Mouse (Mus musculus) ES-E14 (cell line): ENCODE results near the gene Etfa. TPM values are rescaled to one million over a fixed set of nuclear protein-coding genes. Genes with fewer than 3 reads are reported as not detected.

Experiments
- DNase-seq: peaks from one replicate; pipeline ENCODE4 v3.0.0-alpha.2; 2013; ENCODE audit warnings: low read depth, low spot score
- H3K27ac ChIP-seq: 2 replicates; pipeline ENCODE4 v1.5.1; 2012; ENCODE audit warnings: low read depth, mild to moderate bottlenecking, low read length, moderate library complexity, mixed read lengths; ENCODE audit not compliant: poor library complexity, insufficient read depth, severe bottlenecking
- H3K36me3 ChIP-seq: 2 replicates; pipeline ENCODE4 v1.6.1; 2012; ENCODE audit warnings: mild to moderate bottlenecking, low read length, moderate library complexity, mixed read lengths; ENCODE audit not compliant: control insufficient read depth, poor library complexity, insufficient read depth, severe bottlenecking
- H3K4me1 ChIP-seq, 2 experiments: fragments of 150-350 bp in 1 of 2; sonication (generic) in 1 of 2; 2 replicates each; pipeline ENCODE4 v1.6.1; 2012; ENCODE audit warnings: low read length in 2 of 2, mild to moderate bottlenecking in 1 of 2, mixed read lengths in 1 of 2; ENCODE audit not compliant: control insufficient read depth in 2 of 2, insufficient read depth in 2 of 2, poor library complexity in 1 of 2
- H3K4me3 ChIP-seq, 2 experiments: fragments of 150-350 bp in 1 of 2; sonication (generic) in 1 of 2; 2 replicates each; pipeline ENCODE4 v1.5.1; 2012; ENCODE audit warnings: low read length in 2 of 2, low read depth in 1 of 2, mild to moderate bottlenecking in 1 of 2, mixed read lengths in 1 of 2; ENCODE audit not compliant: insufficient read depth in 1 of 2, poor library complexity in 1 of 2, severe bottlenecking in 1 of 2
- H3K9ac ChIP-seq: 2 replicates; pipeline ENCODE4 v1.6.1; 2012; ENCODE audit warnings: low read depth, mild to moderate bottlenecking, low read length, mixed read lengths; ENCODE audit not compliant: poor library complexity, insufficient read depth, severe bottlenecking
- H3K9me3 ChIP-seq: fragments of 150-350 bp; sonication (generic); 2 replicates; pipeline ENCODE4 v1.6.1; 2012; ENCODE audit warnings: low read depth, mild to moderate bottlenecking, low read length; ENCODE audit not compliant: control insufficient read depth, insufficient read depth
- CHD2 ChIP-seq: IDR thresholded peaks from 2 replicates; pipeline ENCODE4 v1.6.1; 2014; ENCODE audit warnings: mild to moderate bottlenecking, low read depth, low read length, inconsistent platforms
- HCFC1 ChIP-seq: IDR thresholded peaks from 2 replicates; pipeline ENCODE4 v1.6.1; 2012; ENCODE audit warnings: low read length, inconsistent platforms, borderline replicate concordance; ENCODE audit not compliant: insufficient read depth
- MAFK ChIP-seq: IDR thresholded peaks from 2 replicates; pipeline ENCODE4 v1.6.1; 2014; ENCODE audit warnings: mild to moderate bottlenecking, low read depth, low read length, inconsistent platforms; ENCODE audit not compliant: insufficient read depth
- ZC3H11A ChIP-seq: IDR thresholded peaks from 2 replicates; pipeline ENCODE4 v1.6.1; 2012; ENCODE audit warnings: low read depth, mild to moderate bottlenecking, inconsistent platforms, low read length, borderline replicate concordance
- ZNF384 ChIP-seq: IDR thresholded peaks from 2 replicates; pipeline ENCODE4 v1.6.1; 2012; ENCODE audit warnings: low read depth, low read length, inconsistent platforms
- in situ Hi-C, 2 experiments: fragments of 600-800 bp; cut with MboI; formaldehyde crosslinking; loops; one replicate each; pipeline ENCODE4 v1.15.1; 2025; ENCODE audit warnings: low sequenced_read_pairs in 2 of 2, inconsistent platforms in 1 of 2; ENCODE audit not compliant: unreplicated experiment in 2 of 2
- total RNA-seq: library from RNA; depleted of rRNA; stranded (reverse); fragments of 300-350 nt; gene quantifications from 2 replicates; pipeline ENCODE4 v1.2.3, GENCODE M21; 2012

Etfa gene
- total RNA-seq, 1 experiment: 34.0 TPM

GRCm38 (mm10) chr9:55540391-55540770, 28.3 kb upstream of the Etfa start:
- Histone ChIP-seq H3K27ac (no peak overlapping the region), H3K36me3 (no peaks in the 10 kb centered on the region), H3K9me3 (no peaks in the 10 kb centered on the region), H3K9ac (no peak overlapping the region), H3K4me3 (peak overlapping the region; percentile 47 to 62; a peak in 3 of 4 replicates), H3K4me1 (peaks cover 0 to 11% of the 10 kb centered on the region in 2 experiments; a peak in 1 of 4 replicates)
- TF ChIP-seq ZNF384 (no peak), CHD2 (no peak), ZC3H11A (no peak), MAFK (no peak), HCFC1 (no peak)
- in situ Hi-C loops: no loop called here
- no peak for DNase-seq

DNA sequence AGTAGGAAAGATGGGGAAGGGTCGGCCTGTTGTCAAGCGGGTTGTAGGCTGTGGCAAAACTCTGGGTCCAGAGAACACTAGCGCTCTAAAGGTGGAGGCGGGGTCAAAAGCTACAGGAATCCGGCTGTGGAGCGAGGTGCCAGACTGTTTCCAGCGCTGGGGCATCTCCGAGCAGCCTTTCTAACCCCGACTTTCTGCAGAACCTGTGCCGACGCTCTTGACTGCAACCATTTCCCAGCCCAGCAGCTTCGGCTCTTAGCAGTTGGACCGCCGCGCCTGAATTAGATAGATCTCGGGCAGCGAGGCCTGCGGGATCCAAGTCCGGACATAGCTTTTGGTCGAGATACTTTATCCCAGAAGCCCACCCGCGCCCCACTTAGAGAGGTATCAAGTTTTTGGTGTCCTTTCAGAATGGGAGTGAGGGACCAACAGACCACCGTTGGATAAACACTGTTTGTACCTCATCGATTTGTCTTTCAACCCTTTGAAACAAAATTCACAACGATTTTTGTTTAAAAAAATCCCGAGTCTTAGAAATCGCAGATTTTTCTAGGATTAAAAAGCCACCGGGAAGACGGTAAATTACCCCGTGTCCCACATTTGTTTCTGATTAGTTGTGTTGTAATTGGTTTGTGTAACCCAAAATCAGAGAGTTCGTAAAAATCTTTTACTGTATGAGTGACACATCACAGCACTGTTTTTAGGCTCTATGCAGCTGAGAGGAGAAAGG, 27.8 kb upstream of the Etfa start:
- H3K4me1 ChIP-seq: peaks cover 0 to 8% of the 10 kb centered on the region in 2 experiments; a peak in 1 of 4 replicates
- no peak overlapping the region for H3K9ac ChIP-seq
- in situ Hi-C loops: no loop called here
- no peaks in the 10 kb centered on the region for H3K9me3 ChIP-seq
- no peak for DNase-seq
- no peaks in the 10 kb centered on the region for H3K36me3 ChIP-seq
- TF ChIP-seq ZC3H11A (no peak), CHD2 (no peak), MAFK (no peak), HCFC1 (no peak), ZNF384 (no peak)
- H3K27ac ChIP-seq: no peak overlapping the region
- H3K4me3 ChIP-seq: peak overlapping the region in 1 of 2 experiments; percentile 16; a peak in 1 of 4 replicates

DNA sequence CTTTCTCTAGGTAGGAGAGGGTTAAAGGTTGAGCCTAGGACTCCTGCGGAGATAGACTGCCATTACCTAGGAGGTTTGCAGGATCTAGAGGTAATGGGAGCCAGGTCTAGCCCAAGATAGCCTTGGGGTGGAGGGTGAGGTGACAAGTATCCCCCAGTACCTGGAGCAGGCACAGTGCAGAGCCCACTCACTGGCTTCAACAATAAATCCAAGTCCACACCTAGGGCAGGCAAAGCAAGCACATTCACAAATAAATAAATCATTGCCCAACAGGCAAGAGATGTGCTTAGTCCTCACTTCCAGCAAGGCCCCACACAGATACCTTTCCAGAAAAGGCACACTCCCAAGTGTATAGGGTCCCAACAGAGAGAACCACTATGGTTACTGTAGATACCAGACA, 27.0 kb upstream of the Etfa start:
- Histone ChIP-seq H3K4me1 (peaks cover 0 to 7% of the 10 kb centered on the region in 2 experiments; a peak in 1 of 4 replicates), H3K4me3 (no peak overlapping the region), H3K27ac (no peak overlapping the region), H3K9me3 (no peaks in the 10 kb centered on the region), H3K9ac (no peak overlapping the region), H3K36me3 (no peaks in the 10 kb centered on the region)
- TF ChIP-seq MAFK (no peak), ZNF384 (no peak), HCFC1 (no peak), ZC3H11A (no peak), CHD2 (no peak)
- in situ Hi-C loops: no loop called here
- DNase-seq: no peak

- H3K9me3 ChIP-seq: no peaks in the 10 kb centered on the region
- H3K36me3 ChIP-seq: no peaks in the 10 kb centered on the region
- in situ Hi-C loops: no loop called here
- H3K4me1 ChIP-seq: peaks cover 0 to 7% of the 10 kb centered on the region in 2 experiments; a peak in 1 of 4 replicates
- no peak within 1 kb of the TSS for H3K9ac ChIP-seq
- no peak within 1 kb of the TSS for H3K27ac ChIP-seq
- H3K4me3 ChIP-seq: peak within 1 kb of the TSS in 1 of 2 experiments; percentile 16; a peak in 1 of 4 replicates
- no peak for DNase-seq
- TF ChIP-seq ZNF384 (peak; percentile 38; the same call in 1 of the 2 replicates), ZC3H11A (no peak)
Measured at GRCm38 (mm10) chr9:55538377-55538776, 26.3 kb upstream of the Etfa start, which contains the start of gene Isl2. Gene Isl2 (plus strand): TSS chr9:55538672.
